Mouse (Mus musculus) ES-Bruce4 (cell line): ENCODE results near the gene Als2cr12. TPM values are rescaled to one million over a fixed set of nuclear protein-coding genes. Genes with fewer than 3 reads are reported as not detected.

Experiments used
- H3K27ac ChIP-seq: 2 replicates; pipeline ENCODE4 v1.5.1; 2012; ENCODE audit warnings: low read length, inconsistent platforms; ENCODE audit not compliant: insufficient read depth
- H3K27me3 ChIP-seq: 2 replicates; pipeline ENCODE4 v1.6.1; 2012; ENCODE audit warnings: mild to moderate bottlenecking, low read length, inconsistent platforms; ENCODE audit not compliant: control insufficient read depth, poor library complexity, insufficient read depth, severe bottlenecking
- H3K36me3 ChIP-seq: 2 replicates; pipeline ENCODE4 v1.6.1; 2012; ENCODE audit warnings: inconsistent platforms, mild to moderate bottlenecking, low read length, moderate library complexity; ENCODE audit not compliant: control insufficient read depth, poor library complexity, insufficient read depth, severe bottlenecking
- H3K4me1 ChIP-seq: one replicate; pipeline ENCODE4 v1.8.1; 2011; ENCODE audit warnings: low read length; ENCODE audit not compliant: control insufficient read depth, insufficient read depth
- H3K4me3 ChIP-seq: 2 replicates; pipeline ENCODE4 v1.5.1; 2011; ENCODE audit warnings: low read depth, mild to moderate bottlenecking, low read length
- H3K9ac ChIP-seq: 2 replicates; pipeline ENCODE4 v1.6.1; 2012; ENCODE audit warnings: low read depth, mild to moderate bottlenecking, inconsistent platforms; ENCODE audit not compliant: poor library complexity, severe bottlenecking
- H3K9me3 ChIP-seq: replicated peaks from 2 replicates; pipeline ENCODE4 v1.6.1; 2012; ENCODE audit warnings: mild to moderate bottlenecking, low read length, inconsistent platforms; ENCODE audit not compliant: control insufficient read depth, poor library complexity, insufficient read depth, severe bottlenecking
- CTCF ChIP-seq: IDR thresholded peaks from one replicate; pipeline ENCODE4 v1.8.1; 2011; ENCODE audit warnings: low read depth, low read length
- EP300 ChIP-seq: IDR thresholded peaks from 2 replicates; pipeline ENCODE4 v1.6.1; 2011; ENCODE audit warnings: low read depth, low read length; ENCODE audit not compliant: insufficient read depth
- POLR2A ChIP-seq: IDR thresholded peaks from one replicate; pipeline ENCODE4 v1.8.1; 2011; ENCODE audit warnings: low read length; ENCODE audit not compliant: insufficient read depth
- polyA plus RNA-seq: library from polyadenylated mRNA; stranded (reverse); fragments of >200 nt; gene quantifications from 2 replicates; pipeline ENCODE4 v1.2.4, GENCODE M21; 2011; ENCODE audit warnings: low read depth; ENCODE audit not compliant: missing spikeins, insufficient read depth, insufficient read length

Als2cr12 gene
- polyA plus RNA-seq, 1 experiment: not detected

- H3K4me1 ChIP-seq: no peaks in the 10 kb centered on the region
- H3K36me3 ChIP-seq: no peaks in the 10 kb centered on the region
- H3K9ac ChIP-seq: no peak overlapping the region
- no peaks in the 10 kb centered on the region for H3K27me3 ChIP-seq
- no peak for TF ChIP-seq CTCF
- no peak for TF ChIP-seq EP300
- no peak for TF ChIP-seq POLR2A
- no peak overlapping the region for H3K27ac ChIP-seq
- no peak overlapping the region for H3K4me3 ChIP-seq
- H3K9me3 ChIP-seq: no peaks in the 10 kb centered on the region
These were observed 38.5 kb upstream of the Als2cr12 start for GRCm38 (mm10) chr1:58734043-58734920.

DNA sequence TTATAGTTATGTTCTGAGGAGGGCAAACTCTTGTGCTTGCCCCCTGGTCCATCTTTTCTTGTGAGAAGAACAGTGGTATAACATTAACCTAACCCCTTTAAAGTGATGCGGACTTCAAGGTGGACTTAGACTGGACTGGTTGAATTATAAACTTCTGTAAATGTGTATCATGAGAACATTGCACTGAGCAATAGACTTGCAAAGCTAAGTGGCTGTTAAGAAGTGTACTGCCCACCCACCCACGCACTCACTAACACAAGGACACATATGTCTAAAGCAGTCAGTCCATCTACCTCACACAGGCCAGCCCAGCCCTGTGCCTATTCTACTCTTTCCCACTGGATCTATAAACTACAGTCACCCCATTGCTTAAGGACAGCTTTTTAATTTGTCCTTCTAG, 37.8 kb upstream of the Als2cr12 start:
- no peak overlapping the region for H3K4me3 ChIP-seq
- no peaks in the 10 kb centered on the region for H3K9me3 ChIP-seq
- H3K9ac ChIP-seq: no peak overlapping the region
- no peak overlapping the region for H3K27ac ChIP-seq
- H3K27me3 ChIP-seq: no peaks in the 10 kb centered on the region
- no peaks in the 10 kb centered on the region for H3K36me3 ChIP-seq
- H3K4me1 ChIP-seq: no peaks in the 10 kb centered on the region
- TF ChIP-seq POLR2A (no peak), CTCF (no peak), EP300 (no peak)

DNA sequence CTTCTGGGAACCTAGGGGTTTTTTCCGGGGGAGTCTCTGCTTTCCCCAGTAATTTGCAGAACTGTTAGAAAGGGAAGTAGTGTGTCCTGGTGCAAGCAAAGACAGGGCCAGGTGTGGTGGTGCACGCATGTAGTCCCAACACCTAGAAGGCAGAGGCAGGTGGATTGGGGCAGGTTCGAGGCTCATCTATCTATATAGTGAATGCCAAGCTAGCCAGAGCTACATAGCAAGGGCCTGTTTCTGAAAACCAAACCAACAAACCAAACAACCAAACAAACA, 32.7 kb upstream of the Als2cr12 start:
- H3K9me3 ChIP-seq: no peaks in the 10 kb centered on the region
- TF ChIP-seq EP300 (no peak), POLR2A (no peak), CTCF (no peak)
- no peaks in the 10 kb centered on the region for H3K27me3 ChIP-seq
- no peak overlapping the region for H3K4me3 ChIP-seq
- no peak overlapping the region for H3K9ac ChIP-seq
- H3K4me1 ChIP-seq: no peaks in the 10 kb centered on the region
- no peak overlapping the region for H3K27ac ChIP-seq
- H3K36me3 ChIP-seq: no peaks in the 10 kb centered on the region

- H3K27me3 ChIP-seq: no peaks in the 10 kb centered on the region
- no peak overlapping the region for H3K4me3 ChIP-seq
- H3K4me1 ChIP-seq: no peaks in the 10 kb centered on the region
- H3K27ac ChIP-seq: no peak overlapping the region
- TF ChIP-seq EP300 (no peak), CTCF (no peak), POLR2A (no peak)
- no peaks in the 10 kb centered on the region for H3K36me3 ChIP-seq
- H3K9me3 ChIP-seq: no peaks in the 10 kb centered on the region
- H3K9ac ChIP-seq: no peak overlapping the region
These were observed 32.2 kb upstream of the Als2cr12 start for GRCm38 (mm10) chr1:58727747-58728589.

GRCm38 (mm10) chr1:58727019-58727746, 31.4 kb upstream of the Als2cr12 start:
- H3K9ac ChIP-seq: no peak overlapping the region
- no peaks in the 10 kb centered on the region for H3K27me3 ChIP-seq
- H3K27ac ChIP-seq: no peak overlapping the region
- no peak overlapping the region for H3K4me3 ChIP-seq
- no peaks in the 10 kb centered on the region for H3K4me1 ChIP-seq
- TF ChIP-seq CTCF: no peak
- TF ChIP-seq EP300: no peak
- no peak for TF ChIP-seq POLR2A
- H3K36me3 ChIP-seq: no peaks in the 10 kb centered on the region
- H3K9me3 ChIP-seq: no peaks in the 10 kb centered on the region

GRCm38 (mm10) chr1:58725767-58726166, 30.0 kb upstream of the Als2cr12 start:
- Histone ChIP-seq H3K9ac (no peak overlapping the region), H3K27me3 (no peaks in the 10 kb centered on the region), H3K4me3 (no peak overlapping the region), H3K4me1 (no peaks in the 10 kb centered on the region), H3K27ac (no peak overlapping the region), H3K36me3 (no peaks in the 10 kb centered on the region), H3K9me3 (no peaks in the 10 kb centered on the region)
- no peak for TF ChIP-seq EP300
- no peak for TF ChIP-seq CTCF
- TF ChIP-seq POLR2A: no peak
